ENCODE assay signal across 15 mouse cellular contexts in genomic region chr12:5185603-5186002, GRCm38 (mm10).
"Had no signal": no experiment of that assay in that cellular context is flagged by ENCODE, and none has a peak within 500 bp of the region (broad histone marks: within the 10 kb centered on the region; RNA-seq: fewer than 3 reads in every experiment).

No protein-coding gene starts in this region.

- H3K4me3 ChIP-seq: limb, embryonic 10.5 days; limb, embryonic 13.5 days; liver, embryonic 12.5 days; liver, embryonic 15.5 days; lung, embryonic 15.5 days had no signal

- H3K27me3 ChIP-seq: limb, embryonic 13.5 days; liver, embryonic 12.5 days; liver, embryonic 15.5 days; lung, embryonic 15.5 days had no signal

- H3K9ac ChIP-seq: limb, embryonic 13.5 days; liver, embryonic 12.5 days; liver, embryonic 15.5 days; lung, embryonic 15.5 days had no signal

- H3K9me3 ChIP-seq: limb, embryonic 10.5 days; limb, embryonic 13.5 days; liver, embryonic 12.5 days; liver, embryonic 15.5 days; lung, embryonic 15.5 days had no signal

- H3K36me3 ChIP-seq: limb, embryonic 10.5 days; limb, embryonic 13.5 days; liver, embryonic 12.5 days; liver, embryonic 15.5 days; lung, embryonic 15.5 days had no signal

- DNase-seq: kidney, postnatal 14 days; kidney, postnatal 4 days; liver; lung, adult 18-20 months; lung, postnatal 14 days; lung, postnatal 4 days; midbrain, embryonic 14.5 days; thymus, adult 18-20 months; thymus, postnatal 36 days had no signal

- H3K4me2 ChIP-seq: limb, embryonic 13.5 days; liver, embryonic 12.5 days; liver, embryonic 15.5 days; lung, embryonic 15.5 days; midbrain, embryonic 11.5 days had no signal

- ATAC-seq: liver, embryonic 12.5 days had no signal

- H3K27ac ChIP-seq: limb, embryonic 10.5 days; liver, embryonic 12.5 days; liver, embryonic 15.5 days; lung, embryonic 15.5 days had no signal

- H3K4me1 ChIP-seq: liver, embryonic 12.5 days; liver, embryonic 15.5 days had no signal
